Mouse (Mus musculus) thymus, adult 2 months (tissue): ENCODE data around the gene Fam208a. TPM values are rescaled to one million over a fixed set of nuclear protein-coding genes. Genes with fewer than 3 reads are reported as not detected.
A peak's percentile ranks its signal among the peaks of the same experiment; 100 is the strongest.

Experiments
- DNase-seq: peaks from one replicate; pipeline ENCODE4 v3.0.0; 2021
- H3K27ac ChIP-seq: fragments of 200-500 bp; 2 replicates; pipeline ENCODE4 v1.5.1; 2012; ENCODE audit warnings: low read length, control low read depth; ENCODE audit not compliant: control insufficient read depth, insufficient read depth
- H3K27me3 ChIP-seq: fragments of 200-500 bp; 2 replicates; pipeline ENCODE4 v1.6.1; 2012; ENCODE audit warnings: mild to moderate bottlenecking, low read length, moderate library complexity, mixed read lengths; ENCODE audit not compliant: control insufficient read depth, insufficient read depth
- H3K36me3 ChIP-seq: fragments of 200-500 bp; 2 replicates; pipeline ENCODE4 v1.6.1; 2012; ENCODE audit warnings: mild to moderate bottlenecking, low read length, moderate library complexity; ENCODE audit not compliant: control insufficient read depth, insufficient read depth
- H3K4me1 ChIP-seq: fragments of 200-500 bp; replicated peaks from 2 replicates; pipeline ENCODE4 v1.6.1; 2012; ENCODE audit warnings: low read length; ENCODE audit not compliant: control insufficient read depth, insufficient read depth
- H3K4me3 ChIP-seq: fragments of 200-500 bp; 2 replicates; pipeline ENCODE4 v1.5.1; 2012; ENCODE audit warnings: mild to moderate bottlenecking, low read length, control low read depth, moderate library complexity; ENCODE audit not compliant: control insufficient read depth, insufficient read depth
- CTCF ChIP-seq: fragments of 200-500 bp; IDR thresholded peaks from 2 replicates; pipeline ENCODE4 v1.5.1; 2012; ENCODE audit warnings: mild to moderate bottlenecking, control low read depth, low read length, moderate library complexity, borderline replicate concordance; ENCODE audit not compliant: control insufficient read depth, poor library complexity, insufficient read depth; ENCODE audit errors: extremely low read depth
- POLR2A ChIP-seq: fragments of 200-500 bp; IDR thresholded peaks from 2 replicates; pipeline ENCODE4 v1.6.1; 2012; ENCODE audit warnings: mild to moderate bottlenecking, low read length, control low read depth, moderate library complexity; ENCODE audit not compliant: control insufficient read depth, poor library complexity, insufficient read depth; ENCODE audit errors: extremely low read depth
- WGBS: fragments of 180-500 bp; shearing (Covaris S2); methylation state at CpG from one replicate; pipeline ENCODE4 v1.1.7; 2018; 5-methylcytosine and 5-hydroxymethylcytosine counted together
- polyA plus RNA-seq: library from polyadenylated mRNA; depleted of rRNA; stranded (reverse); fragments of >200 nt; gene quantifications from 2 replicates; pipeline ENCODE4 v1.2.3, GENCODE M21; 2012; rRNA removed

Fam208a gene
- polyA plus RNA-seq, 1 experiment = 11.5 TPM

DNA sequence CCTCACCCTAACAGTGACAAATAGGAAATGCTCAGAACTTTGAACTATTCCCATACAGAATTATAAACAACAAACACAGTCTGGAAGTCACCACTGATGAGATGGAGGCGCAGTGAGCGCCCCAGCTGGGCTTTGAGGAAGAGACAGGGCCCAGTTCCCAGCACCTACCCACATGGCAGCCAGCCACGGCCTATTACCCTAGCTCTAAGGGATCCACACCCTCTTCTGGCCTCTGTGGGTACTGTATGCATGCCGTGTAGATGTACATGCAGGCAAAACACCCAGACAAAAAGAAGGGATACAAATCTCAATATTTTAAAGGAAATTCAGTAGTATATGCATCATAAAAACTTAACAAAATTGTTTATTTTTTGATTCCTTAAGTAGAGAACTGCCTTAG, 64.9 kb downstream of the Fam208a start:
- no peak for DNase-seq
- Histone ChIP-seq H3K27ac (no peak overlapping the region), H3K36me3 (peaks cover 30% of the 10 kb centered on the region)

DNA sequence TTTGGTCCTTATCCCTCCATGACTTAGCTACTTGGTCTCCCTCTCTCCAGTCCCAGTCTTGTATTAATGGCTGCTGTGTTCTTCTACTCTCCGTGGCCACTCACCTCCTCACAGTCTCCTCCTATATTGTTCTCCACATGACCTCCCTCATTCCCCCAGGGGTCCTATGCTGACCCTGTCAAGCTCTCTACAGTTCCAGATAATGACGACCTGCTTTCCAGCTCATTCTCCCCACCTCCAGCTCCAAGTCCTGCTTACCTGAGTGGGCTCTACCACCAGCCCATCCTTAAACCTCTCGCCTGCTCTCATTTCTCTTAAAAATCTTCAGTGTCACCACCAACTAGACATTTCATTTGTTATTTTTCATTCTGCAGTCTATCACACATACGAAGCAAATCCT, 72.5 kb downstream of the Fam208a start:
- no peaks in the 10 kb centered on the region for H3K4me1 ChIP-seq
- no peak overlapping the region for H3K4me3 ChIP-seq
- no peak overlapping the region for H3K27ac ChIP-seq
- TF ChIP-seq POLR2A = no peak
- no peak for TF ChIP-seq CTCF
- H3K27me3 ChIP-seq = no peaks in the 10 kb centered on the region
- no peak for DNase-seq
- 96% methylated on average over 4 of the region's 4 CpGs for WGBS
- peaks cover 5% of the 10 kb centered on the region for H3K36me3 ChIP-seq

More for the DNA sequence above, 64.9 kb downstream of the Fam208a start:
- TF ChIP-seq POLR2A (no peak), CTCF (no peak)
- 98% methylated on average over 4 of the region's 4 CpGs for WGBS
- H3K4me3 ChIP-seq = no peak overlapping the region
- H3K4me1 ChIP-seq = no peaks in the 10 kb centered on the region
- H3K27me3 ChIP-seq = no peaks in the 10 kb centered on the region

DNA sequence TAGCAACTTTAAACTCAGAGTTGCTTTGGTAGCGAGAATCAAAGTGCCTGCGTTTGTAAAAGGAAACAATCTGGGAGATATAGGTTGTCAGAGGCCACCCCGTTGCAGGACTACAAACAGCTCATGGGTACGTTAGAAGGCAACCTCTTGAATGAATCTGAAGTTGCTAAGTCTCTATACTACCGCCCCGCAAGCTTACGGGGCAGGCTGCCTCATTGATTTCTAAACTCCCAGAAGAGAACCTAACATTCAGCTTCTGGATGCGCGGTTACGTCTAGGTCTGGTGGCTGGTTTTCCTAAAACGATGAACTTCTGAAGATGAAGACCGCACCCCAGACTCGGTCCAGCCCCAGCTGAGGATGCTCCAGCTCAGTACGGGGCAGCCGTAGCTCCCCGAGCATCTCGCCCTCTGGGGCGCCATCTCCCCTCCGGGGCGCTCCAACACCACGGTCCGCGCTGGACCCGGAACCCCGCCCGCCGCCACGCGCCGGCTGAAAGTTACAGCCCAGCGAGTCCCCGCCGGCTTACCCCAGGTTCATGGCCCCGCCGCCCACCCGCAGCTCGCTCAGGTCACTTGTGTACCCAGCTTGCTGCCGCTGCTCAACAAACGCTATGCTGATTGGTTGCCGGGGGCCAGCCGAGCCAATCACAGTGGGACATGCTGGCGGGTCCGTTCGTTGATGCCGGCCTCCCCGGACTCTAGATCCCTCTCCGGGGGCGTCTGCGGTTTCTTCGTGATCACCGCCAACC, 79.4 kb downstream of the Fam208a start, which contains the start of gene Ccdc66:
Gene Ccdc66 (minus strand): TSS at position 567 of the 750 bp plus-strand sequence.
- no peak within 1 kb of the TSS for H3K27ac ChIP-seq
- peaks cover 3% of the 10 kb centered on the region for H3K4me1 ChIP-seq

GRCm38 (mm10) chr14:27508644-27509301, 80.1 kb downstream of the Fam208a start:
- WGBS = 43% methylated on average over 15 of the region's 15 CpGs
- no peak overlapping the region for H3K27ac ChIP-seq
- H3K4me1 ChIP-seq = peaks cover 3% of the 10 kb centered on the region
- peak overlapping the region; percentile 98 for H3K4me3 ChIP-seq
- TF ChIP-seq CTCF (no peak), POLR2A (no peak)
- H3K27me3 ChIP-seq = no peaks in the 10 kb centered on the region
- no peaks in the 10 kb centered on the region for H3K36me3 ChIP-seq
- DNase-seq = no peak

More for the DNA sequence above, 79.4 kb downstream of the Fam208a start, which contains the start of gene Ccdc66:
- TF ChIP-seq POLR2A = peak; percentile 70; the same call in 1 of the 2 replicates
- TF ChIP-seq CTCF = peak; percentile 34; the same call in 1 of the 2 replicates
- no peaks in the 10 kb centered on the region for H3K27me3 ChIP-seq
- WGBS = under 1% methylated on average over 51 of the region's 51 CpGs
- peak; percentile 99 for DNase-seq
- peak within 1 kb of the TSS; percentile 98 for H3K4me3 ChIP-seq
- no peaks in the 10 kb centered on the region for H3K36me3 ChIP-seq

GRCm38 (mm10) chr14:27524541-27524940, 95.9 kb downstream of the Fam208a start:
- no peak for TF ChIP-seq POLR2A
- TF ChIP-seq CTCF = no peak

More at GRCm38 (mm10) chr14:27524541-27524940, 95.9 kb downstream of the Fam208a start:
- Histone ChIP-seq H3K27me3 (no peaks in the 10 kb centered on the region), H3K4me1 (no peaks in the 10 kb centered on the region), H3K4me3 (no peak overlapping the region), H3K36me3 (no peaks in the 10 kb centered on the region), H3K27ac (no peak overlapping the region)
- no peak for DNase-seq

Other genes with a start within 250 kb of the Fam208a start
- 2.1 and 3.0 TPM in 2 replicates for gene Ccdc66, start 79.6 kb downstream of the Fam208a start, polyA plus RNA-seq
- 0.17 and 0.18 TPM in 2 replicates for gene Erc2, start 193.6 kb downstream of the Fam208a start, polyA plus RNA-seq